Mouse (Mus musculus) cerebellum, adult 2 months (tissue): ENCODE measurements around the gene Hunk. TPM values are rescaled to one million over a fixed set of nuclear protein-coding genes. Genes with fewer than 3 reads are reported as not detected.

ENCODE experiments used
- DNase-seq, 2 experiments: peaks; one replicate each; pipeline ENCODE4 v3.0.0; 2021
- H3K27ac ChIP-seq: fragments of 200-500 bp; 2 replicates; pipeline ENCODE4 v1.5.1; 2012; ENCODE audit warnings: low read length, control low read depth, inconsistent platforms; ENCODE audit not compliant: insufficient read depth
- H3K27me3 ChIP-seq: fragments of 200-500 bp; 2 replicates; pipeline ENCODE4 v1.6.1; 2012; ENCODE audit warnings: inconsistent platforms, mild to moderate bottlenecking, low read length, moderate library complexity; ENCODE audit not compliant: control insufficient read depth, insufficient read depth
- H3K4me1 ChIP-seq: fragments of 200-500 bp; 2 replicates; pipeline ENCODE4 v1.6.1; 2011; ENCODE audit warnings: low read length; ENCODE audit not compliant: control insufficient read depth, insufficient read depth
- H3K4me3 ChIP-seq: fragments of 200-500 bp; replicated peaks from 2 replicates; pipeline ENCODE3; 2011; ENCODE audit warnings: mild to moderate bottlenecking, low read depth, low read length, control low read depth; ENCODE audit not compliant: insufficient read depth
- CTCF ChIP-seq: fragments of 200-500 bp; IDR thresholded peaks from 2 replicates; pipeline ENCODE4 v1.5.1; 2011; ENCODE audit warnings: low read depth, mild to moderate bottlenecking, control low read depth, low read length, moderate library complexity, borderline replicate concordance; ENCODE audit not compliant: insufficient read depth
- POLR2A ChIP-seq: fragments of 200-500 bp; IDR thresholded peaks from 2 replicates; pipeline ENCODE4 v1.6.1; 2011; ENCODE audit warnings: low read length, control low read depth, borderline replicate concordance; ENCODE audit not compliant: insufficient read depth
- WGBS: fragments of 180-500 bp; shearing (Covaris S2); methylation state at CpG from one replicate; pipeline ENCODE4 v1.1.7; 2018; 5-methylcytosine and 5-hydroxymethylcytosine counted together
- polyA plus RNA-seq: library from polyadenylated mRNA; depleted of rRNA; stranded (reverse); fragments of >200 nt; gene quantifications from 2 replicates; pipeline ENCODE4 v1.2.3, GENCODE M21; 2012

The Hunk gene
- polyA plus RNA-seq, 1 experiment = 12.6 TPM

GRCm38 (mm10) chr16:90468286-90468685 is 82.5 kb downstream of the Hunk start:
- WGBS = 84% methylated on average over 5 of the region's 5 CpGs
- no peaks in the 10 kb centered on the region for H3K4me1 ChIP-seq
- DNase-seq = no peak
- TF ChIP-seq CTCF (no peak), POLR2A (no peak)
- no peak overlapping the region for H3K27ac ChIP-seq
- no peaks in the 10 kb centered on the region for H3K27me3 ChIP-seq
- no peak overlapping the region for H3K4me3 ChIP-seq

- WGBS = 94% methylated on average over 16 of the region's 16 CpGs
- no peak overlapping the region for H3K27ac ChIP-seq
These were observed 90.0 kb downstream of the Hunk start for GRCm38 (mm10) chr16:90475701-90476229.

GRCm38 (mm10) chr16:90481612-90482011 is 95.8 kb downstream of the Hunk start:
- H3K27me3 ChIP-seq = no peaks in the 10 kb centered on the region; the same call in 1 of the 2 replicates
- DNase-seq = no peak
- no peak overlapping the region for H3K27ac ChIP-seq
- TF ChIP-seq CTCF = no peak
- no peak for TF ChIP-seq POLR2A
- no peaks in the 10 kb centered on the region for H3K4me1 ChIP-seq
- 99% methylated on average over 5 of the region's 5 CpGs for WGBS
- no peak overlapping the region for H3K4me3 ChIP-seq

More at GRCm38 (mm10) chr16:90475701-90476229, 90.0 kb downstream of the Hunk start:
- Histone ChIP-seq H3K4me3 (no peak overlapping the region), H3K4me1 (no peaks in the 10 kb centered on the region), H3K27me3 (no peaks in the 10 kb centered on the region)
- DNase-seq = no peak
- TF ChIP-seq CTCF = no peak
- no peak for TF ChIP-seq POLR2A

- WGBS = 51% methylated on average over 6 of the region's 6 CpGs
- H3K27ac ChIP-seq = no peak overlapping the region
- no peak for DNase-seq
- H3K4me3 ChIP-seq = no peak overlapping the region
- H3K27me3 ChIP-seq = no peaks in the 10 kb centered on the region; the same call in 1 of the 2 replicates
- TF ChIP-seq POLR2A = no peak
- no peak for TF ChIP-seq CTCF
- no peaks in the 10 kb centered on the region for H3K4me1 ChIP-seq
These were observed 97.5 kb downstream of the Hunk start for GRCm38 (mm10) chr16:90483341-90483740.

GRCm38 (mm10) chr16:90485125-90485524 is 99.3 kb downstream of the Hunk start:
- Histone ChIP-seq H3K4me1 (no peaks in the 10 kb centered on the region), H3K27me3 (no peaks in the 10 kb centered on the region; the same call in 1 of the 2 replicates), H3K27ac (no peak overlapping the region), H3K4me3 (no peak overlapping the region)
- DNase-seq = no peak
- TF ChIP-seq CTCF = no peak
- no peak for TF ChIP-seq POLR2A
- 65% methylated on average over 7 of the region's 7 CpGs for WGBS

- no peak overlapping the region for H3K4me3 ChIP-seq
- H3K27me3 ChIP-seq = no peaks in the 10 kb centered on the region; the same call in 1 of the 2 replicates
- no peaks in the 10 kb centered on the region for H3K4me1 ChIP-seq
- no peak overlapping the region for H3K27ac ChIP-seq
- no peak for DNase-seq
- no peak for TF ChIP-seq POLR2A
- TF ChIP-seq CTCF = no peak
- 89% methylated on average over 4 of the region's 4 CpGs for WGBS
These were observed 99.8 kb downstream of the Hunk start for GRCm38 (mm10) chr16:90485599-90485998.

GRCm38 (mm10) chr16:90490066-90490465 is 104.3 kb downstream of the Hunk start:
- WGBS = 63% methylated on average over 4 of the region's 4 CpGs
- no peak for DNase-seq
- no peak overlapping the region for H3K4me3 ChIP-seq
- no peak for TF ChIP-seq POLR2A
- H3K27ac ChIP-seq = no peak overlapping the region
- no peaks in the 10 kb centered on the region for H3K27me3 ChIP-seq
- no peaks in the 10 kb centered on the region for H3K4me1 ChIP-seq

- TF ChIP-seq CTCF (no peak), POLR2A (no peak)
- no peaks in the 10 kb centered on the region for H3K4me1 ChIP-seq
- H3K4me3 ChIP-seq = no peak overlapping the region
- no peaks in the 10 kb centered on the region for H3K27me3 ChIP-seq
- 51% methylated on average over 5 of the region's 5 CpGs for WGBS
- no peak for DNase-seq
- H3K27ac ChIP-seq = no peak overlapping the region
These were observed 106.2 kb downstream of the Hunk start for GRCm38 (mm10) chr16:90491898-90492499.
